Mouse (Mus musculus) limb, embryonic 13.5 days (tissue): ENCODE results near the gene Pibf1. TPM values are rescaled to one million over a fixed set of nuclear protein-coding genes. Genes with fewer than 3 reads are reported as not detected.

Source experiments
- ATAC-seq: fragments of 200-750 bp; cut with Nextera tagmentation; 2 replicates; pipeline ENCODE4 v1.8.0; 2017; ENCODE audit warnings: low read depth, moderate number of reproducible peaks, moderate TSS enrichment; ENCODE audit not compliant: low FRiP score
- H3K27ac ChIP-seq: fragments of 300-500 bp; sonication (generic); 2 replicates; pipeline ENCODE4 v1.5.1; 2015; ENCODE audit warnings: inconsistent platforms, mild to moderate bottlenecking, moderate library complexity
- H3K27me3 ChIP-seq: fragments of 300-500 bp; sonication (generic); 2 replicates; pipeline ENCODE4 v1.6.1; 2015; ENCODE audit warnings: mild to moderate bottlenecking, inconsistent platforms
- H3K36me3 ChIP-seq: fragments of 300-500 bp; sonication (generic); 2 replicates; pipeline ENCODE4 v1.6.1; 2015; ENCODE audit warnings: inconsistent platforms, mild to moderate bottlenecking, moderate library complexity
- H3K4me1 ChIP-seq: fragments of 300-500 bp; sonication (generic); 2 replicates; pipeline ENCODE4 v1.6.1; 2015; ENCODE audit warnings: inconsistent platforms
- H3K4me2 ChIP-seq: fragments of 300-500 bp; sonication (generic); replicated peaks from 2 replicates; pipeline ENCODE4 v1.6.1; 2015; ENCODE audit warnings: inconsistent platforms, mild to moderate bottlenecking, moderate library complexity
- H3K4me3 ChIP-seq: fragments of 300-500 bp; sonication (generic); 2 replicates; pipeline ENCODE4 v1.5.1; 2015; ENCODE audit warnings: moderate library complexity, mild to moderate bottlenecking, inconsistent platforms
- H3K9ac ChIP-seq: fragments of 300-500 bp; sonication (generic); 2 replicates; pipeline ENCODE4 v1.6.1; 2015; ENCODE audit warnings: mild to moderate bottlenecking, inconsistent platforms
- H3K9me3 ChIP-seq: fragments of 300-500 bp; sonication (generic); 2 replicates; pipeline ENCODE4 v1.6.1; 2016; ENCODE audit warnings: inconsistent platforms
- WGBS: fragments of 180-500 bp; shearing (Covaris S2); methylation state at CpG from one replicate; pipeline ENCODE4 v1.1.7; 2015; 5-methylcytosine and 5-hydroxymethylcytosine counted together
- polyA plus RNA-seq: library from polyadenylated mRNA; unstranded; fragments of >200 nt; fragmentation: Nextera tagmentation; extraction: Ambion mirVana; gene quantifications from 2 replicates; pipeline ENCODE4 v1.2.1, GENCODE M21; 2015

Pibf1 gene
- polyA plus RNA-seq = 21.8 and 22.6 TPM in 2 replicates

DNA sequence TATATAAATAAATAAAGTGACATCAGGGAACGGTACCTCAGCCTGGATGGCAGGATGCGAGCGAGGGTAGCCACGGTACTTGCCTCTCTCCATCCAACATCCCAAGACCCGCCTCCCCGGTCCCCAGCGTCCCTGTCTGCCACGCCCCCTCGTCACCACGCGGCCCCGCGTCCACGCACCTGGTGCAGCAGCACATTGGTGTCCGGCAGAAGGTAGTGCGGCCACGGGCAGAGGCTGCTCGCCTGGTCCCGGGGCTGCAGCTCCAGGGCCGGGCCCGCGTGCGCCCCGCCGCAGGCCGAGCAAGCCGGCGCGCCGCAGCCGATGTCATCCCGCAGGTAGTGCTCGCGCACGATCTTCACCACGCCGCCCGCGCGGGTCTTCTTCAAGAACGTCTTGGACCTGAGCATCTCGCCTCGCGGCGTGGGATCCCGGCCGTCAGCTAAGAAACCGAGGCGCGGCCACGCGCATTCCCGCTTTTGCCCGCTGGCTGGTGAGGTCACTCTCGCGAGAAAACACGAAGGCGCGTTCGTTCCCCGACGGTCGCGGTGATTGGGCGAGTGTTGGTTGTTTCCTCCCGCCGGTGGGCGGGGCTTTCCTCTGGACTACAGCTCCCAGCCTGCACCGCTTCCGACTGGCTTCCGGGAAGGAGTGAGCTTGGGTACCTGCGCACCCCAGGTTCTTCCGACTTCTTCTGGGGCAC, at the start of gene Pibf1, which contains the start of gene Dis3:
Gene Pibf1 (plus strand): TSS at position 158 of the 700 bp plus-strand sequence.
Gene Dis3 (minus strand): TSS at position 504 of the 700 bp plus-strand sequence.
- ATAC-seq = peak; percentile 100
- Histone ChIP-seq H3K9ac (peak within 1 kb of the TSS; percentile 93), H3K9me3 (no peaks in the 10 kb centered on the region), H3K4me3 (peak within 1 kb of the TSS; percentile 95), H3K4me1 (peaks cover 13% of the 10 kb centered on the region), H3K27ac (peak within 1 kb of the TSS; percentile 67), H3K36me3 (peaks cover 54% of the 10 kb centered on the region), H3K4me2 (peak within 1 kb of the TSS; percentile 85), H3K27me3 (no peaks in the 10 kb centered on the region)
- under 1% methylated on average over 73 of the region's 73 CpGs for WGBS

DNA sequence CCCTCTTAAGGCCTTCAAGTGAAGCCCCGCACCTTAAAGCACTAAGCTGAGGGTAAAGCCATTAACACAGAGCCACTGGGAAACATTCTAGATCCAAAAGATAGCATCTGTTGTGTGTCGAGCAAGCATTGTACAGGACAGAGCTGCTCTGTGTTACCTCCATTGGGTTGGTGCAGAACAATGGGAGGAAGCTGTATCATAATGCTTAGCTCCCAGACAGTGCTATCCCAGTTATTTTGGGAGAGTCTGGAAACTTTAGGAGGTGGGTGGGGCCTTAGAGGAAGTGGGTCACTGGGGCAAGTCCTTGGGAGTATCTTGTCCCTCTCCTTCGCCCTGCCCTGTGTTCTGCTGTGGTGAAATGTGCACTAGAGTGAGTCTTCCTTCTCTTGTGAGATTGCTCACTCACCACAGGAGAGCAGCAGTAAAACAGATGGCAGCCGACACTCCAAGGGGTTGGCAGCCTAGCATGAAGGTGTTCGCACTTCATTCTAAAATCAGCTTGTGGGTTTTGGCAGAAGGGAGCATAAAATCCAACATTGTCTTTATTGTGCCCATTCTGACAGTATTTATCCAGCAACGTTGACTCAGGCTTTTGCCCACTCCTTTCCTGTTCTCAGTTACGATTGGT, 40.2 kb upstream of the Pibf1 start:
- Histone ChIP-seq H3K27ac (no peak overlapping the region), H3K4me3 (no peak overlapping the region), H3K9ac (no peak overlapping the region), H3K36me3 (peaks cover 68% of the 10 kb centered on the region), H3K27me3 (no peaks in the 10 kb centered on the region), H3K9me3 (no peaks in the 10 kb centered on the region), H3K4me2 (no peak overlapping the region), H3K4me1 (no peaks in the 10 kb centered on the region)
- no peak for ATAC-seq
- WGBS = 87% methylated on average over 7 of the region's 7 CpGs

DNA sequence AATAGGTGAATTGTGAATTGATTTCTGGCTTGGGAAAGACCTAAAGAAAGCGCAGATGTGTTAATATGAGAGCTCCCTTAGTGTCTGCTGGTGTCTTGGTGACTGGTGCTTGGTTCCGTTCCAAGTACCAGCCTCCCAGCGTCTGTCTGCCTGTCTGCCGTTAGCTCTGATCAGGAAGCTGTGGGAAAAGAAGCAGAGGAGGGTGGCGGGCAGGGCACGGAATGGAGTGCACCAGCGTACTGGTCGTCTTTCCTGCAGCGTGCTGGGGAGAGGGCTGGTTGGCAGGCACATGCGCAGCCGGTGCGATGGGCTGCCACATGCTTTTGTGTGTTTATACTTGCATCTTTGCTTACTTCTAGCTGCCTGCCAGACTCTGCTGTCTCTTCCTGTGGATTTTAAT, 38.6 kb upstream of the Pibf1 start:
- ATAC-seq = no peak
- H3K4me2 ChIP-seq = no peak overlapping the region
- no peaks in the 10 kb centered on the region for H3K27me3 ChIP-seq
- WGBS = 95% methylated on average over 12 of the region's 12 CpGs
- H3K9ac ChIP-seq = no peak overlapping the region
- H3K4me3 ChIP-seq = no peak overlapping the region
- H3K4me1 ChIP-seq = no peaks in the 10 kb centered on the region
- H3K36me3 ChIP-seq = peaks cover 74% of the 10 kb centered on the region
- H3K9me3 ChIP-seq = no peaks in the 10 kb centered on the region
- no peak overlapping the region for H3K27ac ChIP-seq

DNA sequence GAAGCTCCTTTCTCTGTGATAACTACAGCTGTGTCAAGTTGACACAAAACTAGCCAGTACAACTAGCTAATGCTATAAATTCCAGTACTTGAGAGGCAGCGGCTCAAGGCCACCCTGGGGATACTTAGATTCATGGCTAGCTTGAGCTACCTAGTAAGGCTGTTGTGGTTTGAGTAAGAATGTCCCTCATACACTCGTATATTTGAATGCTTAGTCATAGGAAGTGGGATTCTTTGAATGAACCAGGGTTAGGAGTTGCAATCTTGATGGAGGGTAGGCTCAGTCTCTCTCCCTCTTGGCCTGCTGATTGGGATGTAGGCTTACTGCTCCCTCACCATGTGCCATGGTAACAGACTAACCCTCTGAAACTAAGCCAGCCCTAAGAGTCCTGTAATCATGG, 36.1 kb upstream of the Pibf1 start:
- no peak overlapping the region for H3K4me2 ChIP-seq
- H3K9ac ChIP-seq = no peak overlapping the region
- H3K27me3 ChIP-seq = no peaks in the 10 kb centered on the region
- H3K36me3 ChIP-seq = peaks cover 67% of the 10 kb centered on the region
- no peak overlapping the region for H3K27ac ChIP-seq
- H3K4me1 ChIP-seq = no peaks in the 10 kb centered on the region
- H3K9me3 ChIP-seq = no peaks in the 10 kb centered on the region
- no peak overlapping the region for H3K4me3 ChIP-seq
- WGBS = 95% methylated on average over 2 of the region's 2 CpGs
- ATAC-seq = no peak

DNA sequence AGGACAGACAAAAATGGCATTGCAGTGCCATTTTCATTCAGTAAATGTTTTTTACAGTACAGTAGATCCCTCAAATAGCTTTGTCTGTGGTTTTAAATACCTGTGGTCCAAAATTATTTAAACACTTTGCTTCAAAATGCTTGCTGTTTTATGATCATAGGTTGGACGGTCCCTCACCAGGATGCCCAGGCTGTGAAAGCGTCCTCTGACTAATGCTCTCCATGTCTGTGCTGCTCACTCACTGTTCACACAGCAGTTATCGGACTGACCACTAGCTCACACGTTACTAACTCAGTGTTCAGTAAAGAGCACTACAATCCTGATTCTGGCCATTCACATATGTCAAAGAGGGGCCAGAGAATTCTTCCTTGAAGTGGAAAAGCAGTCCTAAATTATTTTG, 28.1 kb upstream of the Pibf1 start:
- Histone ChIP-seq H3K4me1 (no peaks in the 10 kb centered on the region), H3K27me3 (no peaks in the 10 kb centered on the region), H3K9ac (no peak overlapping the region), H3K4me2 (no peak overlapping the region), H3K27ac (no peak overlapping the region), H3K4me3 (no peak overlapping the region), H3K9me3 (no peaks in the 10 kb centered on the region), H3K36me3 (peaks cover 60% of the 10 kb centered on the region)
- 85% methylated on average over 4 of the region's 4 CpGs for WGBS
- ATAC-seq = no peak

DNA sequence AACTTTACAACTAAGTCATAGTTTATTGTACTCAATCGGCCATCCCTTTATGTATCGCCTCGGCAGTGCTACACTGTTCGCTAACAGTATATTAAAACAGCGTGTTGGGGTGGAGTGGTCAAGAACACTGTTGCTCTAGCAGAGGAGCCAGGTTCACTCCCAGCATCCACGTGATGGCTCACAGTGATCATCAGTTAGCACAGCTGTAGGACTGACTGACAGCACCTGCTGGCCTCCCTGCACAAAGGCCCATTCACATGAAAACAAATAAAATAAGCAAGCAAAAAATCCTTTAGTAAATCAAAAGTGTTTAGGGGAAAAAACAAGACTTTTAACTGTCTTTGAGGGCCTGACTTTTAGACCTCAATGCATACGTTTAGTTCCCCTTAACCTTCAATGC, 10.3 kb upstream of the Pibf1 start:
- no peaks in the 10 kb centered on the region for H3K27me3 ChIP-seq
- no peaks in the 10 kb centered on the region for H3K4me1 ChIP-seq
- H3K9me3 ChIP-seq = no peaks in the 10 kb centered on the region
- WGBS = 91% methylated on average over 7 of the region's 7 CpGs
- peaks cover 70% of the 10 kb centered on the region for H3K36me3 ChIP-seq
- H3K9ac ChIP-seq = no peak overlapping the region
- H3K4me2 ChIP-seq = no peak overlapping the region
- H3K4me3 ChIP-seq = no peak overlapping the region
- no peak for ATAC-seq
- H3K27ac ChIP-seq = no peak overlapping the region

DNA sequence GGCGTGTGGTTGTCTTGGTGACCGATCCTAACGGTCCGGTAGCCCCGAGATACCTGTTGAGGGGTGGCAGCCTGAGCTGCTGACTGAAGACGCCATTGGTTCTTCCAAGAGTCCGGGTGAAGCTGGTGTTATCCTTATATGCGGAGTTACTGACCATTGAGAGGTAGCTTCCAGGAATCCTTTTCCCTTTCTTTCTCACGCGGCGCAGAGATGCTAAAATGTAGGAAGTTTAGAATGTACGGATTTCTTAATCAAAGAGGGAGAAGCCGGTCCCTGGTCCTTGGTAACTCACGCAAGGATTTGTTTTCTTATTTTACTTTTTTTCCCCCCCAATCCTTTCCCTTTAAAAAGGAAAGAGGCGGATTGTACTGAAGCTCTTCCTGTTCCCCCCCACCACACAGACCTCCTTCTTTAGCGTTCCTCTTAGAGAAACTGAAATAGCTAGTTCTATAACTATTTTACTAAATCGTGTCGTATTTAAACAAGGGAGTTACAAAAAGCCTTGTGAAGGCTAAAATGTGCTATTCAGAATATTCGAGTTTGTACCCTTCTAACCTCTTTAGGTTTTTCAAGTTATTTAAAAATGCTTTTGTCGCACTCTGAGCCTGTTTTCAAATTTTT, 853 bp downstream of the Pibf1 start:
- WGBS = 6% methylated on average over 20 of the region's 20 CpGs
- H3K4me1 ChIP-seq = peaks cover 13% of the 10 kb centered on the region
- H3K27ac ChIP-seq = no peak overlapping the region; the same call in 1 of the 2 replicates
- peak overlapping the region; percentile 68 for H3K9ac ChIP-seq
- H3K36me3 ChIP-seq = peaks cover 56% of the 10 kb centered on the region
- no peak for ATAC-seq
- H3K4me3 ChIP-seq = peak overlapping the region; percentile 95
- peak overlapping the region; percentile 63 for H3K4me2 ChIP-seq
- no peaks in the 10 kb centered on the region for H3K27me3 ChIP-seq
- no peaks in the 10 kb centered on the region for H3K9me3 ChIP-seq

DNA sequence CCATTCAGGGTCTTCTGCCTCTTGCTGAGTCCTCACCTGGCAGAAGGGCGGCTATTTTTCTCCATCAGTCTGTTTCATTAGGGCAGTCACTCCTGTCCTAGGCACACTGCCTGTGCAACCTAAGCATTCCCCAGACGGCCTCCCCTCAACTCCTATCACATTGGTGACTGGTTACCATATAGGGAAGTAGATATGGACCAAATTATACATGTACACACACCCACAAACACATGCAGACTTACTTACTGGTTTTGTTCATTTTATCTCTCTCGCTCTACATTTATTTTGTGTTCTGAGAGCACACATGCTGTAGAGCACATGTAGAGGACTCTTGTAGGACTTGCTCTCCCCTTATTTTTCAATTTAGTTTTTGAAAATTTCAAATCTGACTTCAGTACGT, 3.8 kb downstream of the Pibf1 start:
- Histone ChIP-seq H3K27ac (no peak overlapping the region), H3K4me1 (peaks cover 13% of the 10 kb centered on the region), H3K4me2 (no peak overlapping the region), H3K27me3 (no peaks in the 10 kb centered on the region), H3K9ac (no peak overlapping the region), H3K9me3 (no peaks in the 10 kb centered on the region), H3K4me3 (no peak overlapping the region), H3K36me3 (peaks cover 52% of the 10 kb centered on the region)
- ATAC-seq = no peak
- WGBS = 93% methylated on average over 4 of the region's 4 CpGs

DNA sequence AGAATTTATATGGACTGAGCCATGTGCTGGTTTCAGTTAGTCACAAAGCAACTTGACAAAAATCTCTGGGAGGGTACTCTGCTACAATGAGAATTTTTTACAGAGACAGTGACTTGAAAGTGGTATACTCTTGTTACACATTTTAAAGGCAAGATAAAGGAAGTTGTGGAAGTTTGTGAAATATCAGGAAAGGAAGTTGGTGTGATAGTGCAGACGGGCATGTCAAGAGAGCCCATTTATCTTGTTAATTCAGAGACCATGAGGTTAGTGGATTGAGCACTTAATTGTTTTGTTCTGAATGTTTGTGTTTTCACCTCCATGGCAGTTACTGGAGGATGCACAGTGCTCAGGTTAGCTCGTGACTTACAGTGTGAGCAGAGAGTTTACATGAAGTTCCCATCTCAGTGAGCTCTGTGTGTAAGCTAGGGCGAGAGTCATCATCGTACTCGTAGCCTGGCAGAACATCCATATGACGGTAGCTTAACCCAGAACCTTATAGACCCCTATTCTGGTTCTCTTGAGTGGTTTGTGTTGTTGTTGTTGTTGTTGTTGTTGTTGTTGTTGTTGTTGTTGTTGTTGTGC, 5.4 kb downstream of the Pibf1 start:
- Histone ChIP-seq H3K4me1 (peaks cover 5% of the 10 kb centered on the region; the same call in 1 of the 2 replicates), H3K9me3 (no peaks in the 10 kb centered on the region), H3K4me2 (no peak overlapping the region), H3K27me3 (no peaks in the 10 kb centered on the region), H3K36me3 (peaks cover 65% of the 10 kb centered on the region), H3K9ac (no peak overlapping the region), H3K27ac (no peak overlapping the region), H3K4me3 (no peak overlapping the region)
- WGBS = 95% methylated on average over 6 of the region's 6 CpGs
- no peak for ATAC-seq

DNA sequence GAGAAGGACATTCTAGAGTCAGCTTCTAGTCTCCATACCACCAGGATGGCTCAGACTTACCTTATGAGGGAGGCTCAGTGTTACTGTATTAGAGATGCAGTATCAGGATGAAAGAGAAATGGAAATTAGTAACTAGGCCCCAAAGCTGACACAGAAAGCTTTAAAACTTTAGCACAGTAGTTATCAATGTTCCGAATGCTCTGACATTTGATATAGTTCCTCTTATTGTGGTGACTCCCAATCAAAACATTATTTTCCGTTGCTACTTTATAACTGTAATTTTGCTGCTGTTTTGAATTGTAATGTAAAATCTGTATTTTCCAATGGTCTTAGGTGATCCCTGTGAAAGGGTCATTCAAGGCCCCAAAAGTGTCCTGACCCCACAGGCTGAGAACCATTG, 7.4 kb downstream of the Pibf1 start:
- no peak overlapping the region for H3K4me3 ChIP-seq
- H3K27ac ChIP-seq = no peak overlapping the region
- no peak overlapping the region for H3K4me2 ChIP-seq
- H3K9me3 ChIP-seq = no peaks in the 10 kb centered on the region
- no peak for ATAC-seq
- no peaks in the 10 kb centered on the region for H3K4me1 ChIP-seq
- no peaks in the 10 kb centered on the region for H3K27me3 ChIP-seq
- no peak overlapping the region for H3K9ac ChIP-seq
- 90% methylated on average over 2 of the region's 2 CpGs for WGBS
- peaks cover 78% of the 10 kb centered on the region for H3K36me3 ChIP-seq

DNA sequence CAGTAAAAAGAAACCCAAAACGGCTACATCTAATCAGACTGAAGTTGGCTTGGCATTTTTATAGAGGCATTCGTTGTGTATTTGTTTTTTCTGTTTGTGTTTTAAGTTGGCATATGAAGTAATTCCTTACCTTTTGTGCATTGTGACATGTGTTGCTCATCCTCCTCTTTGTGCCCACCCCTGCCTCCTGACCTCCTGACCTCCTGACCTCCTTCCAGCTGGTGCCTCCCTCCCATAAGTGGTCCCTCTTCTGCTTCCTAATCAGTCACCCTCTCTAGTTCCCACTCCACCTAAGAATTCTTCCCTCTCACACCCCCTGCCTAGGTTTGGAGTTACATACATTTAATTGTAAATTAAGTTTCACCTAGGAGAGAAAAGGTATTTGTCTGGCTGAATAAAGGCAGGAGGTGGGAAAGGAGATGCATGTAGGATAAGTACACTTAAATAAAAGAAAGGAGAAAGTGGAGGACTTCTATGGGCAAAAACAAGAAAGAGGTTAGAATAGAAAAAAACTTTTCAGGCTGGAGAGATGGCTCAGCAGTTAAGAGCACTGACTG, 8.5 kb downstream of the Pibf1 start:
- no peak for ATAC-seq
- H3K36me3 ChIP-seq = peaks cover 72% of the 10 kb centered on the region

DNA sequence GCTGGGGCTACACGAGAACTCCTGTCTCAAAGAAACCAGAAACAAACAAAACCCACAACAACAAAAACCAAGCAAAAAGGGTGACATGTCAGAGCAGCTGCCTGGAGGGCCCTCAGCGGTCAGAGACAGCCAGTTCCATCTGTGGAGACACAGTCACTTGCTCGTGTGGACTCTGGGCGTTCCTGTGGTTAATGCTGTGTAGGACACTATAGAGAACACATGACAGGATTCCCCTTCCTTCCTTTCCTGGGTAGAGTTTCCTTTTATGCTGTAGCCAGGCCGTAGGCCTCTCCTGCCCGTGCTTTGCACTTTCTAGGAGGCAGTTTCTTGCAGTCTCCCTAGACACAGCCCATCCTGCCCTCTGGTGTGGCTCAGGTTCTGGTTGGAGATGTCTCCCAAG, 9.5 kb downstream of the Pibf1 start:
- no peak for ATAC-seq

More for the DNA sequence above, 8.5 kb downstream of the Pibf1 start:
- Histone ChIP-seq H3K4me3 (no peak overlapping the region), H3K27ac (no peak overlapping the region), H3K9ac (no peak overlapping the region), H3K9me3 (no peaks in the 10 kb centered on the region), H3K4me1 (no peaks in the 10 kb centered on the region), H3K4me2 (no peak overlapping the region), H3K27me3 (no peaks in the 10 kb centered on the region)
- WGBS = 74% methylated on average over 2 of the region's 2 CpGs

More for the DNA sequence above, 9.5 kb downstream of the Pibf1 start:
- H3K4me2 ChIP-seq = no peak overlapping the region
- H3K9ac ChIP-seq = no peak overlapping the region
- no peaks in the 10 kb centered on the region for H3K27me3 ChIP-seq
- H3K36me3 ChIP-seq = peaks cover 67% of the 10 kb centered on the region
- no peak overlapping the region for H3K4me3 ChIP-seq
- H3K27ac ChIP-seq = no peak overlapping the region
- no peaks in the 10 kb centered on the region for H3K9me3 ChIP-seq
- 87% methylated on average over 6 of the region's 6 CpGs for WGBS
- no peaks in the 10 kb centered on the region for H3K4me1 ChIP-seq
